Mouse (Mus musculus) kidney, postnatal 14 days (tissue): ENCODE measurements at regions not wholly inside any gene's neighbourhood (a gene's known extent, or its start where the extent isn't known, plus 50 kb on each side); places are given as distances from the start of the nearest gene placed in this dataset.

Experiments
- DNase-seq: peaks from one replicate; pipeline ENCODE4 v3.0.0; 2022; ENCODE audit warnings: mixed read lengths

GRCm38 (mm10) chr10:108033317-108033795, 121.4 kb upstream of the Otogl start:
- no peak for DNase-seq

GRCm38 (mm10) chr10:108027506-108027905, 115.6 kb upstream of the Otogl start:
- DNase-seq = no peak

- DNase-seq = no peak
Measured at GRCm38 (mm10) chr10:108024227-108024626, 112.3 kb upstream of the Otogl start.

GRCm38 (mm10) chr10:108016552-108016951, 104.6 kb upstream of the Otogl start:
- DNase-seq = no peak

GRCm38 (mm10) chr10:107994836-107995585, 83.1 kb upstream of the Otogl start:
- no peak for DNase-seq

DNA sequence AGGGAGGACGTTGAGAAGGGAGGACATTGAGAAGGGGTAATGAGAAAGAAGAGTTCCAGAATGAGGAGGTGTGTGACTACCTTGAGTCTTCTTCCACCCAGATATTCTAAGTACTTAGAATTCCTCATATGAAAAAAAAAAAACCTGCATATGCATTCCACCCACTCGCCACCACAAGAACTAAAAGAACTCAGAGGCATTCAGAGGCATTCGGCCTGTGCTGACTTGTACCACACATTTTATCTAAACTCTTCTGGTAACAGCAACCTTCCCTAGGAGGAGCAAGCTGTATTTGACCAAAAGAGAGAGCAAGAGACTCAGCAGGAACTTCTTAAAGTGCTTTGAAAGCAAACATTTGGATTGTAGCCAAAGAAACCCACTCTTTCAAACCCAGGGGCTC, 80.7 kb upstream of the Otogl start:
- no peak for DNase-seq

GRCm38 (mm10) chr10:107990557-107990956, 78.6 kb upstream of the Otogl start:
- DNase-seq = no peak

GRCm38 (mm10) chr10:107989913-107990312, 78.0 kb upstream of the Otogl start:
- DNase-seq = no peak

- DNase-seq = no peak
Measured at GRCm38 (mm10) chr10:107982632-107983031, 70.7 kb upstream of the Otogl start.

- no peak for DNase-seq
Measured at GRCm38 (mm10) chr10:107982082-107982481, 70.1 kb upstream of the Otogl start.

GRCm38 (mm10) chr10:107976392-107976965, 64.5 kb upstream of the Otogl start:
- DNase-seq = no peak

DNA sequence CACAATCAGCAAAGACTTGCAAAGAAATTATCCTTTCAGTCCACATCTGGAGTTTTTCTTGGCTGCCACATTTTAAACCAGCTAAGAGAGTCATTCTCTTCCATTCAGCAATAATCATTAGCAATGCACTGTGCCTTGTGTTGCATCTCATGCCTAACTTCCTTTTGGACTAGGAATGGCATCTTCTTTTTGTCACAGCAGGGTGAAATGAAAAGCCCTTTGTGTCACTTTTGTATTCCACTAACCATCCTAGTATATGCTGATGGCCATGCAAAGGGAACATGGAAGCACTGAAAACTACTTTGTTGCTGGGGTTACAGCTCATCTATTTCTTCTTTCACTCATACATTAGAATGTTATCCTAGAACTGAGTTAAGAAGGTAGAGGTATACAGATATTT, 59.8 kb upstream of the Otogl start:
- no peak for DNase-seq

DNA sequence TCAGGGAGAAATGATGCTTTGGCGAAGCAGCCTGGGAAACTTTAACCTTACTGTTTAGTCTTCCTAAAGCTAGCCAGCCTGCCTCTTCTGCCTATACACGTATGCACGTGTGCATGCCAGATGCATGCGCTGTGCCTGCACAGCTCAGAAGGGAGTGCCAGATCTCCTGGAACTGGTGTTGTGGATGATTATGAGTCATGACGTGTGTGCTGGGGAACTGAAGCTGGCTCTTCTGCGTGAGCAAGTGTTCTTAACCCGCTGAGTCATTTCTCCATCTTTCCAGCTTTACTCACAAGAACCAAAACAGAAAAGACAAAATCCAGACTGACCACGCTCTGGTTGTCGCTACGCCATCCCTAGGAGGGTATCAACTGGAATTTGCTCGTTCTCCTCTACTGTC, 55.1 kb upstream of the Otogl start:
- DNase-seq = no peak

- DNase-seq = no peak
Measured at GRCm38 (mm10) chr10:107964022-107964421, 52.1 kb upstream of the Otogl start.

DNA sequence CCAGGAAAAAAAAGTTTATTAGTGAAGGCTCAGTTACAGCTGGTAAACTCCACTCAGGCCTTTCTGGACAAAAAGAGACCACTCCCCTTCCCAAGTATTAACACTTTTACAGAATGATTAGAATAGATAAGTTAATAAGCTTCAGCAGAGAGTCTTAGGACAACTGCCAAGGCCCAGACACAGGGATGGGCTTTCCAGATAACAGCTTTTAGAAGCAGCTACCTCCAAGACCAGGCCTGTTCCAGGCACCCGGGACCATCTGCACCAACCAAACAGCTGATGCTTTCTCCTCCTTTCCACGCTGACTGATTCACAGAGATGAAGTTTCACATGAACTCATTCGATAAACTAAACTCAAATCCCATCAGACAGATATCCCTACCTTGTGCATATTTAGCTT, 50.2 kb upstream of the Otogl start:
- no peak for DNase-seq
